Mouse (Mus musculus) liver, embryonic 14.5 days (tissue): Measurements from ENCODE around the gene Efna1.

ENCODE experiments used
- CTCF ChIP-seq: IDR thresholded peaks from 2 replicates; pipeline ENCODE4 v1.5.1; 2016; ENCODE audit warnings: antibody characterized with exemption, low read depth, control low read depth
- EP300 ChIP-seq: IDR thresholded peaks from 2 replicates; pipeline ENCODE4 v1.6.1; 2016; ENCODE audit warnings: antibody characterized with exemption, low read depth

- TF ChIP-seq CTCF (no peak), EP300 (no peak)
These were observed 49.1 kb downstream of the Efna1 start for GRCm38 (mm10) chr3:89231772-89232275.
